Mouse (Mus musculus) forebrain, embryonic 16.5 days (tissue): ENCODE measurements around the gene Plch2. TPM values are rescaled to one million over a fixed set of nuclear protein-coding genes. Genes with fewer than 3 reads are reported as not detected.

Experiments used
- ATAC-seq: fragments of 200-750 bp; cut with Nextera tagmentation; 2 replicates; pipeline ENCODE4 v1.8.0; 2017; ENCODE audit warnings: mild to moderate bottlenecking, moderate library complexity
- H3K27ac ChIP-seq: fragments of 300-500 bp; sonication (generic); 2 replicates; pipeline ENCODE4 v1.5.1; 2014; ENCODE audit warnings: low read length, control low read depth
- H3K27me3 ChIP-seq: fragments of 300-500 bp; sonication (generic); replicated peaks from 2 replicates; pipeline ENCODE4 v1.6.1; 2014; ENCODE audit warnings: low read length; ENCODE audit not compliant: control insufficient read depth, insufficient read depth
- H3K36me3 ChIP-seq: fragments of 300-500 bp; sonication (generic); 2 replicates; pipeline ENCODE4 v1.6.1; 2014; ENCODE audit not compliant: control insufficient read depth, insufficient read depth
- H3K4me1 ChIP-seq: fragments of 300-500 bp; sonication (generic); replicated peaks from 2 replicates; pipeline ENCODE4 v1.6.1; 2014; ENCODE audit warnings: low read length; ENCODE audit not compliant: control insufficient read depth, insufficient read depth
- H3K4me2 ChIP-seq: fragments of 300-500 bp; sonication (generic); 2 replicates; pipeline ENCODE4 v1.6.1; 2014; ENCODE audit warnings: mild to moderate bottlenecking, low read length, control low read depth
- H3K4me3 ChIP-seq: fragments of 300-500 bp; sonication (generic); replicated peaks from 2 replicates; pipeline ENCODE4 v1.5.1; 2014; ENCODE audit warnings: mild to moderate bottlenecking, low read length, control low read depth
- H3K9ac ChIP-seq: fragments of 300-500 bp; sonication (generic); replicated peaks from 2 replicates; pipeline ENCODE4 v1.6.1; 2014; ENCODE audit warnings: low read depth, low read length, control low read depth
- H3K9me3 ChIP-seq: fragments of 300-500 bp; sonication (generic); 2 replicates; pipeline ENCODE4 v1.6.1; 2016; ENCODE audit warnings: low read length; ENCODE audit not compliant: control insufficient read depth
- WGBS: fragments of 180-500 bp; shearing (Covaris S2); extraction: QIAGEN DNeasy Blood & Tissue Kit; methylation state at CpG from one replicate; pipeline ENCODE4 v1.1.7; 2014; 5-methylcytosine and 5-hydroxymethylcytosine counted together
- polyA plus RNA-seq: library from polyadenylated mRNA; unstranded; fragments of >200 nt; fragmentation: Nextera tagmentation; extraction: Ambion mirVana; gene quantifications from 2 replicates; pipeline ENCODE4 v1.2.1, GENCODE M21; 2015

The Plch2 gene
- polyA plus RNA-seq, 1 experiment from 2014 or later: 14.1 TPM

DNA sequence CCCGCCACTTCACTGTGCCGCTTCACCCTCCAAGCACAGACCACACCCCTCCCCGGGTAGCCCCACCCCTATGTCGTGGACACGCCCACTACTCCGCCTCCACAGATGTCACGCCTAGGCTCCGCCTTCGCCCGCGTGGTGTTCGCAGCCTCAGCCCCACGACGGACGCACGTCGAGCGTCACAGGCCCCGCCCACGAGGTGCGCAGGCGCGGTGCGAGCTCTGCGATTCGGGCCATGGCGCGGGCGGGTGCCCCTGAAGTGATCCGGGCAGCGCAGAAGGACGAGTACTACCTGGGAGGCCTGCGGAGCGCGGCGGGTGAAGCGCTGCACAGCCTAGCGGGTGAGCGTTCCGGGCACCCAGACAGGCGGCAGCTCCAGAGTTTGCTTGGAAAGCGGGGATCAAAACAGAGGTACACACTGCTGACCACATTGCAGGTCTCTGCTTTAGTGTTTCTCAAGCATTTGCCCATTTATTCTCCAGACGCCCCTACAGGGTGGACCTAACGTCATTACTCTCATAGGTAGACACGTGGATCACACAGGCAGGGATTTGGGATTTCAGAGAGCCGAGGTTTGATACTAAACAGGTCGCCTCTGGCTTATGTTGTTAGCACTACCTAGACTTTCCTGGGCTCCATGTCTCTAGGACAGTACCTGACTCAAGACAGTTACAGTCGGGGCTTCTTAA is 10.4 kb upstream of the Plch2 start, which contains the start of gene Pex10:
Gene Pex10 (plus strand): TSS at position 183 of the 689 bp plus-strand sequence.
- no peaks in the 10 kb centered on the region for H3K27me3 ChIP-seq
- peak within 1 kb of the TSS; percentile 60 for H3K4me3 ChIP-seq
- no peaks in the 10 kb centered on the region for H3K9me3 ChIP-seq
- H3K4me1 ChIP-seq: peaks cover 16% of the 10 kb centered on the region
- peak within 1 kb of the TSS; percentile 83 for H3K4me2 ChIP-seq
- peak within 1 kb of the TSS; percentile 75 for H3K27ac ChIP-seq
- peak; percentile 89 for ATAC-seq
- under 1% methylated on average over 48 of the region's 48 CpGs for WGBS
- H3K36me3 ChIP-seq: peaks cover 14% of the 10 kb centered on the region
- peak within 1 kb of the TSS; percentile 60 for H3K9ac ChIP-seq

DNA sequence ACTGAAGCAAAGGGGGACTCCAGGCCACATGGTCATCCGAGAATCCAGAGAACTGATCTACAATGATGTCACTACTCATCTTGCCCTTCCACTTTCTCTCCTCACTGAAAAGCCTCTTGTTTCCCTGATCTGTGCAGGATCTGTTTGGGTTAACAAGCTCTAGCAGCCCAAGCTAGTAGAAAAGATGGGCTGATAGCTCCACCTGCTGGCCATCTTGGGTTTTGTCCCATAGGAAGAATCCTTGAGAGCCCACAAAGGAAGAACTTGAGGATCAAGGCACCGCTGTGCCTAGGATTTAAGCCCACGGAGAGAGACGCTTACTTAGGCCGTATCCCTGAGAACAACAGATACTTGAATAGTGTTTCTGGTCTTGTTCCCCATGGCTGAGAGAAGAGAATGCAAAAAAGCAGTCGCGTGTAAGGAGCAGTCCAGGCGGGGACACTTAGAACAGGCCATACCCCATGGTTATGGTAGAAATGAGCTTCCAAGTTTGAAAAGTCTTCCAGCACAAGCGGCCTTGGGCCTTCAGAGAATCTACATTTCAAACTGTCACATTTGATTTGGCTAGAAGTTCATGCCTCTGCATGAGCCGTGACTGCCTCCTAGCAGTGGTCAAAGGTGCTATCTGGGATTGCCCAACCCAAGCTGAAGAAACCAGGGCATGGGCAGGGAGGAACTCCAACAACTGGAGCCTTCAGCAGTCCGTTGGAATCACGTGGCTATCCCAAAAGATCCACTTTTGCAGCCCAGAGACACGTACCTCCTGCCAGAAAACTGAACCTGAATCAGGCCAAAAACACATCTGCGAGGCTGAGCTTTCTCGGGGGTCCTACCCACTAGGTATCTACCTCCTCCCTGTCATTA is 9.6 kb upstream of the Plch2 start:
- Histone ChIP-seq H3K36me3 (peaks cover 8% of the 10 kb centered on the region), H3K4me1 (peaks cover 16% of the 10 kb centered on the region), H3K9ac (no peak overlapping the region; the same call in 1 of the 2 replicates), H3K27ac (peak overlapping the region; percentile 75), H3K4me2 (peak overlapping the region; percentile 83), H3K27me3 (no peaks in the 10 kb centered on the region), H3K4me3 (peak overlapping the region; percentile 60), H3K9me3 (no peaks in the 10 kb centered on the region)
- 5% methylated on average over 15 of the region's 15 CpGs for WGBS
- ATAC-seq: peak; percentile 70

DNA sequence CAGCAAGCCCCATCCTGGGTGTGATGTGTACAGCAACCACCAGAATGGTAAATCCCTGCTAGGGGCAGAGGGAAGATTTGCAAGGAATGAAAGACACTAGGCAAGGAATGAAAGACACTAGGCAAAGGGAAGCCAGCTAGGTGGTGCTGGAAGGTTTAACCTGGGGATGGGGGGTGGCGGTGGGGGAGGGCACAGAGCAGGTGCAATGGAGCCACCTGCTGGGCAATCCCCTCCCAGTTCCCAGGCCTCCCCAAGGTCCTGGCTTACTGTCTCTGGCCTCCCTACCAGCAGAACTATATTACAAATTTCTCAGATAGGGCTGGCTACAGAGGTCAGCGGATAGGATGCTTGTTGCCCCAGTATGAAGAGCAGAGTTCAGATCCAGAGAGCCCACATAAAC is 7.9 kb upstream of the Plch2 start:
- WGBS: 79% methylated on average over 2 of the region's 2 CpGs
- no peak overlapping the region for H3K4me2 ChIP-seq
- H3K27me3 ChIP-seq: no peaks in the 10 kb centered on the region
- peaks cover 18% of the 10 kb centered on the region for H3K4me1 ChIP-seq
- H3K9ac ChIP-seq: no peak overlapping the region
- no peaks in the 10 kb centered on the region for H3K9me3 ChIP-seq
- no peak for ATAC-seq
- no peaks in the 10 kb centered on the region; the same call in 1 of the 2 replicates for H3K36me3 ChIP-seq
- H3K27ac ChIP-seq: no peak overlapping the region
- no peak overlapping the region for H3K4me3 ChIP-seq

DNA sequence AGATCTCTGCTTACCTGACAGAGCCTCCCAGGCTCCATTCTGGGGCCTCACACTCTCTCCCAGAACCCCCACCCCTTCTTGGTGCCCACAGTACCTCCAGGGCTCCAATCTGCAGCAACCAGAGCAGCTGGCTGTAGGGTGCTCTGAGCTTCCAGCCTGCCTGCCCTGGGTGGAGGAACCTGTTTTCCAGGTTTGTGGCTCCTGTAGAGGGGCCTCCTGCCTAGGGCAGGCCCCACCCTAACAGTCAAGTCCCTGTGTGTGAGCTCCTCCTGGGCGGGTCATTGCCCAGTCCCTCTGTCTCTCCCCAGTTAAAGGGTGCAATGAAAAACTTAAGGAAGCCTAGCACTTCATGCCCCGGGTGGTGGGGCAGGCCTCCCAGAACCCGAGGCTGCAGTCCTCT is 7.3 kb upstream of the Plch2 start:
- H3K36me3 ChIP-seq: no peaks in the 10 kb centered on the region
- no peaks in the 10 kb centered on the region for H3K27me3 ChIP-seq
- H3K4me1 ChIP-seq: peaks cover 19% of the 10 kb centered on the region
- no peak overlapping the region for H3K4me2 ChIP-seq
- H3K9me3 ChIP-seq: no peaks in the 10 kb centered on the region
- H3K27ac ChIP-seq: no peak overlapping the region
- H3K4me3 ChIP-seq: no peak overlapping the region
- H3K9ac ChIP-seq: no peak overlapping the region
- 39% methylated on average over 3 of the region's 3 CpGs for WGBS
- ATAC-seq: no peak

DNA sequence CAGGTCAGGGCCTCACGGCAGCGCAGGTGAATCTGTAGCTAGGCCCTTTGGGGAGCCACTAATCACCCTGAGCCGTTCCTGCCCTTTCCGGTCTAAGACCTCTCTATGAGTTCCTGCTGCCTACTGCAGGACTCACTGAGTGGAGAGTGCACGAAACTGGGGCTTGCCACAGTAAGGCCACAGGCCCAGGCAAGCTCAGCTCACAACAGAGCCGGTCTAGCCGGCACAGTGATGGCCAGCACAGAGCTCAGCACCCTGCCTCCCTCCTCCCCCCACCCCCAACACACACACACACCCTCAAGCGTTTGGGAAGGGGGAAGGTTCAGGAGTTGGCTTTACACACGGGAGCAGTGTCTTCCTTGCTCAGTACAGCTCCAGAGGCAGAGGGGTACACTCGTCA is 1.7 kb upstream of the Plch2 start:
- Histone ChIP-seq H3K27ac (no peak overlapping the region), H3K4me3 (no peak overlapping the region), H3K36me3 (no peaks in the 10 kb centered on the region), H3K9me3 (no peaks in the 10 kb centered on the region), H3K27me3 (no peaks in the 10 kb centered on the region), H3K4me1 (peaks cover 26% of the 10 kb centered on the region), H3K9ac (no peak overlapping the region), H3K4me2 (no peak overlapping the region)
- 34% methylated on average over 10 of the region's 10 CpGs for WGBS
- no peak for ATAC-seq

DNA sequence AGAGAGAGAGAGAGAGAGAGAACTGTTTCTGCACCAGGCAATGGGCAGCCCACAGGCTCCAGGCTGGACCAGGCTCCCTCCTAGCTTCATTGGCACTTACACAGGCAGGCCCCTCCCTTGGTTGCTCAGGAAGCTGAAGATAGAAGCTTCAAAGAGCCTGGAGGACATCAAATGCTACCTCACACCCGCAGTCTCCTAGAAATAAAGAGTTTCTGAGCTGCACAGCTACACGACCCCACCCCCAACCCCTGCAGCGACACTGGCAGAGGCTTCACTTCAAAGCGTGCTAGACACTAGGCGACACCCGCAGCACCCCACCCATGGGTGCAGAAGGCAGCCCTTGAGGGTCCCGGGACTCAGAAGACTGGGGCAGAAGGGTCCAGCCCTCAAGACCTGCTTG is 6.5 kb downstream of the Plch2 start:
- no peak overlapping the region for H3K27ac ChIP-seq
- H3K4me2 ChIP-seq: no peak overlapping the region
- H3K4me3 ChIP-seq: no peak overlapping the region
- peaks cover 17% of the 10 kb centered on the region for H3K4me1 ChIP-seq
- no peak overlapping the region for H3K9ac ChIP-seq
- peaks cover 5% of the 10 kb centered on the region; the same call in 1 of the 2 replicates for H3K27me3 ChIP-seq
- no peaks in the 10 kb centered on the region for H3K9me3 ChIP-seq
- 76% methylated on average over 7 of the region's 7 CpGs for WGBS
- no peak for ATAC-seq
- H3K36me3 ChIP-seq: no peaks in the 10 kb centered on the region

DNA sequence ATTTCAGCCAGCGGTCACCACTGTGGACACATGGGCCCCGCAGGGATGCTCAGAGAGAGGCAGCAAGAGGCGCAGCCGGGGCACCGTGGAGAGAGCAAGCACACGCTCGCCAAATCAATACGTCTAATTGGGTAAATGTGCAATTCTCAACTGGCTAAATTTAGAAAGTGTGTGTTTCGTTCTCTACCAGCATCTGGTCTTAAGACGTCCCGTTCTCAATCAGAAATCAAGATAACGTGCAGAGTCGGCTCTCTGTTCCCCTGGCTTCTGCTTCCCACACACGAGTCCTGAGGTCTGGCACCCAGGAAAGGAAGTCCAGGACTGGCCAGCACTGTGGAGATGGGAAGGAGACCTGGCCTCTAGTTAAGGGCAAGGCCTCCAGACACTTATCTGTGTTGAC is 9.9 kb downstream of the Plch2 start:
- Histone ChIP-seq H3K4me1 (peaks cover 4% of the 10 kb centered on the region), H3K9me3 (no peaks in the 10 kb centered on the region), H3K27me3 (peaks cover 25% of the 10 kb centered on the region), H3K4me2 (no peak overlapping the region), H3K4me3 (no peak overlapping the region), H3K9ac (no peak overlapping the region), H3K27ac (no peak overlapping the region), H3K36me3 (no peaks in the 10 kb centered on the region)
- 80% methylated on average over 14 of the region's 14 CpGs for WGBS
- ATAC-seq: no peak

DNA sequence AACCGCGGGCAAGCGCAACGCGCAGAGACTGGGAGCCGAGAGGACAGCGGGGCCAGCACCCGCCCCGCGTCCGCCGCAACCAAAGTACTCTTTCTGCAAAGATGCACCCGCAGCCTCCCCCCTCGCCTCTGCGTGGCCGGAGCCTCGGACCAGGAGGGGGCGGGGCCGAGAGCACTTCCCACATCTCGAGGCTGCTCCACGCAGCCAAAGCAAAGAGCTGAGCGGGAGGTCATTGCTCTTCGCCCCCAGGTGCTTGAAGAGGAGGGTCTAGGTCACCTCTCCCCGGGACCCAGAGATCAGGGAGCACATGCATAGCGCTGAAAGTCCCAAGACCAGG is 13.3 kb downstream of the Plch2 start:
- no peak for ATAC-seq
- Histone ChIP-seq H3K4me3 (peak overlapping the region; percentile 53), H3K36me3 (no peaks in the 10 kb centered on the region), H3K9me3 (no peaks in the 10 kb centered on the region), H3K27ac (no peak overlapping the region), H3K27me3 (peaks cover 25% of the 10 kb centered on the region), H3K9ac (peak overlapping the region; percentile 69), H3K4me2 (peak overlapping the region; percentile 79), H3K4me1 (peaks cover 15% of the 10 kb centered on the region)
- 1% methylated on average over 25 of the region's 25 CpGs for WGBS

DNA sequence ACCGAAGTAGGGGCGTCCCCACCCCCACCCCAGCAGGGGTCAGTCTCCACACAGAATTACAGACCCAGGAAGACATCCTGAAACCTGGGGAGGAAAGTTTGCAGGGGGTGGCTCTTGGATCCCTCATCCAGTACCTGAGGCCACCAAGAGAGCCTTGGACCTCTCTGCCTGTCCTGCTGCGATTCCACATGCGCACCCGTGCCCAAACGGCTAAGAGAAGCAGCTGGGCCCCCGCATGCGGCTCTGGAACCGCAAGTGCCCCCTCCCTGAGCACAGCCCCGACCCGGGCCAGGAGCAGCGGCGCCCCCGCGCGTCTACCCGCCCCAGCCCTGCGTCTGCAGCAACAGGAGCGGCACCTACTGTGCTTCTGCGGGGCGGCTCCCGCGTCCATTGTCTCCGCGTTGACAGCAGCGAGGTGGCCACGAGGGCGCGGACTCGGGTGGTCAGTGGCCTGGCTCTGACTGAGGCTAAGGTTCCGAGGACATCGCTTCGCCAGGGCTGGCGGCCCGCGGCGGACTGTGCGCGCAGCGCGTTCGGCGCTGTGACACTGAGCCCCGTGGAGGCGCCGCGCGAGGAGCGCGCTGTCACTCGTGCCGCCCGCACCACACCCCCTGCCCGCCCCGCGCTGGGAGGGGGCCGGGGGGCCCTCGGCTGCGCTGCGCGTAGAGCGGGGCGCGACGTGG is 13.8 kb downstream of the Plch2 start:
- Histone ChIP-seq H3K27me3 (peaks cover 25% of the 10 kb centered on the region), H3K9ac (peak overlapping the region; percentile 69), H3K36me3 (no peaks in the 10 kb centered on the region), H3K9me3 (no peaks in the 10 kb centered on the region), H3K4me3 (peak overlapping the region; percentile 53), H3K4me2 (peak overlapping the region; percentile 79), H3K4me1 (peaks cover 15% of the 10 kb centered on the region), H3K27ac (no peak overlapping the region)
- WGBS: 2% methylated on average over 63 of the region's 65 CpGs
- ATAC-seq: peak; percentile 62
